Mouse (Mus musculus): ENCODE results near the gene Zmynd8.

DNA sequence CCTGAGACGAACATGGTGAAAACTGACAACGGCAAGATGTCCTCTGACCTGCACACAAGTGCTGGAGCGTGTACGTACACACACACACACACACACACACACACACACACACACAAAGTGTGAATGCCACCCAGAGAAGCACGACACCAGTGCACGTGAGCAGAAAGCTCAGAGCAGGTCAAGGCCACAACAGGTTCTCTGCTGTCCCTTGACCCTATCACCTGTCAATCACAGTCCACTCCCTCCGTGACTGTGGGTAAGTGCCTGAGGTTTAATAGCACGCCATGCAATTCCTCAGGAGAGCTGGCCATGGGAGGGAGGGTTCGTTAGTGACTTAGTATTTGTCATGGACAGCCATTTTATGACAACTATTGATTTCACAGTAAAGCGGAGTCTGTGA, 74.0 kb downstream of the Zmynd8 start:
- TF ChIP-seq CTCF (IDR thresholded peaks at IDR 0.05; ENCODE audit: low read depth, low read length) = no peak
- no peak for TF ChIP-seq GATA2 (IDR thresholded peaks at IDR 0.05; ENCODE audit: borderline replicate concordance, low read depth, low read length)
- no peak for TF ChIP-seq POLR2AphosphoS5 (IDR thresholded peaks at IDR 0.05; ENCODE audit: insufficient replicate concordance, low read depth, low read length)
- no peak for TF ChIP-seq GATA1 (IDR thresholded peaks at IDR 0.05; ENCODE audit: borderline replicate concordance, low read length)

Data from G1E (cell line).